Mouse (Mus musculus) hindbrain, embryonic 11.5 days (tissue): ENCODE results near the gene Ifitm10. TPM values are rescaled to one million over a fixed set of nuclear protein-coding genes. Genes with fewer than 3 reads are reported as not detected.

Source experiments
- ATAC-seq: fragments of 200-750 bp; cut with Nextera tagmentation; 2 replicates; pipeline ENCODE4 v1.8.0; 2017; ENCODE audit warnings: mild to moderate bottlenecking, moderate TSS enrichment, moderate library complexity; ENCODE audit not compliant: low FRiP score
- DNase-seq: peaks from one replicate; pipeline ENCODE4 v3.0.0-alpha.2; 2015; ENCODE audit warnings: low spot score
- H3K27ac ChIP-seq: fragments of 300-500 bp; sonication (generic); 2 replicates; pipeline ENCODE4 v1.5.1; 2014; ENCODE audit warnings: mild to moderate bottlenecking, low read depth, low read length
- H3K27me3 ChIP-seq: fragments of 300-500 bp; sonication (generic); 2 replicates; pipeline ENCODE4 v1.6.1; 2014; ENCODE audit warnings: mild to moderate bottlenecking, low read length, moderate library complexity, mixed read lengths; ENCODE audit not compliant: control insufficient read depth, insufficient read depth
- H3K36me3 ChIP-seq: fragments of 300-500 bp; sonication (generic); 2 replicates; pipeline ENCODE4 v1.6.1; 2014; ENCODE audit warnings: mild to moderate bottlenecking, low read length, moderate library complexity, mixed read lengths; ENCODE audit not compliant: control insufficient read depth, insufficient read depth
- H3K4me1 ChIP-seq: fragments of 300-500 bp; sonication (generic); replicated peaks from 2 replicates; pipeline ENCODE4 v1.6.1; 2014; ENCODE audit warnings: low read length, mixed read lengths; ENCODE audit not compliant: control insufficient read depth, insufficient read depth
- H3K4me2 ChIP-seq: fragments of 300-500 bp; sonication (generic); replicated peaks from 2 replicates; pipeline ENCODE4 v1.6.1; 2014; ENCODE audit warnings: mild to moderate bottlenecking, low read depth, low read length
- H3K4me3 ChIP-seq: fragments of 300-500 bp; sonication (generic); 2 replicates; pipeline ENCODE4 v1.5.1; 2014; ENCODE audit warnings: low read depth, low read length
- H3K9ac ChIP-seq: fragments of 300-500 bp; sonication (generic); 2 replicates; pipeline ENCODE4 v1.6.1; 2014; ENCODE audit warnings: low read depth, low read length
- H3K9me3 ChIP-seq: fragments of 300-500 bp; sonication (generic); 2 replicates; pipeline ENCODE4 v1.6.1; 2016; ENCODE audit warnings: low read length; ENCODE audit not compliant: control insufficient read depth
- WGBS: fragments of 180-500 bp; shearing (Covaris S2); extraction: QIAGEN DNeasy Blood & Tissue Kit; methylation state at CpG from one replicate; pipeline ENCODE4 v1.1.7; 2014; 5-methylcytosine and 5-hydroxymethylcytosine counted together
- polyA plus RNA-seq: library from polyadenylated mRNA; unstranded; fragments of >200 nt; fragmentation: Nextera tagmentation; extraction: Ambion mirVana; gene quantifications from 2 replicates; pipeline ENCODE4 v1.2.1, GENCODE M21; 2014

The Ifitm10 gene
- polyA plus RNA-seq, 1 experiment from 2014 or later = 0.39 TPM

DNA sequence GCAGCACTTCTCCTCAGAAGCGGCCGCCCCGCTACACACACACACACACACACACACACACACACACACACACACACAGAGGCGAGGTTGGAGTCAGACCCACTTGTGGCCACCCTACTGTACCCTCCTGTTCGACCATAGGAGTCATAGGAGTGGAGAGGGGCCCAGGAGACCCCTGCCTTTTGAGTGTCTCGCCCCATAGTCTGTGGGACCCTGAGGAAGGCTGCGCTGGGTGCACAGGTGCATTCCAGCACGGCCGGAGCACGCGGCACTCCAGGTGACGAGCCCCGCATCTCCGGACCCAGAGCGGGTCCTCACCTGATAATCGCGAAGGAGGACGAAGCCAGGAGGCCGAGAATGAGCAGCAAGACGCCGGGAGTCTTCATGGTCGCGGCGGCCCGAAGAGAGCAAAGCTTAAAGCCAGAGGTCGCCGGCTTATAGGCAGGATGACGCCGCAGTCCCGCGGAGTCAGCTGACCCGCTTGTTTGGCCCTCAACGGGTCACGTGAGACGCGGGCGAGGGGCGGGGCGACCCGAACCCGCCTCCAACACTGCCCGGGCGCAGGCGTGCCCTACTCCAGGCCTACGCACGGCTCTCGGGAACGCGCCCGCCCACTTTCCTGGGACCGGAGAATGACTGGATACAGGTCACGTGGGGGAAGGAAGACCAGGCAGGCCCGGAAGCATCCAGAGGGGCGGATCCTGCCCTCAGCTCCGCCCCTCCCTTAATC is 14.0 kb upstream of the Ifitm10 start, which contains the start of gene Ctsd:
Gene Ctsd (minus strand): TSS at position 620 of the 730 bp plus-strand sequence.
- WGBS = under 1% methylated on average over 51 of the region's 55 CpGs
- H3K27me3 ChIP-seq = no peaks in the 10 kb centered on the region
- no peaks in the 10 kb centered on the region for H3K36me3 ChIP-seq
- DNase-seq (peak; percentile 99), ATAC-seq (peak; percentile 97)
- peak within 1 kb of the TSS; percentile 50 for H3K4me2 ChIP-seq
- peak within 1 kb of the TSS; percentile 71 for H3K9ac ChIP-seq
- H3K4me3 ChIP-seq = peak within 1 kb of the TSS; percentile 77
- H3K4me1 ChIP-seq = peaks cover 7% of the 10 kb centered on the region
- H3K9me3 ChIP-seq = no peaks in the 10 kb centered on the region
- H3K27ac ChIP-seq = peak within 1 kb of the TSS; percentile 25; the same call in 1 of the 2 replicates

DNA sequence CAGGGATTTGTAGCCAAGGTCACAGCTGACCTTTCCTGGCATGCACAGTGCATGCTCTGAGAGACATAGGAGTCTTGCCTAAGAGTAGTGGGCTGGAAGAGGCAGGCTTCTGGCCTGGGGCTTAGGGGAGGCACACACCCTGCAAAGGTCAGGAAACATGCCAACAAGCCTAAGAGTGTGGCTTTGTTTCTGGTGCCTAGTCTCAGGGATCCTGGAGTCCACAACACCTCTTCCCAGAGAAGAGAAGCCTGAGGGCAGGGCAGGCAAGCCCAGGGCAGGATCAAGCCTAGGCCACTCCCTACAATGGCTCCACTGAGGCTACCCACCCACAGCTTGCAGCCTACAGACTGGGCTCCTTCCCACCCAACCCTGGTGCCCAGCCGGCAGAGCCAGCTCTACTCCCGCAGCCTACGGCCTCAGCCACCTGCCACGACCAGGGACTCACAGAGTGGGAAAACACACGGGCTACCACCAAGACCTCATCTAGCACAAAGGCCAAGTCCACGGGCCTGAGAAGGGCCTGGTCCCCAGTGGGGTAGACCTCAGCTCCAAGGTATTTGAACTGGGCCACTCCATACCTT is 13.2 kb upstream of the Ifitm10 start:
- ATAC-seq = 0 out of 2 replicates have a peak, but pooled peaks have one; percentile 6
- 64% methylated on average over 6 of the region's 6 CpGs for WGBS
- Histone ChIP-seq H3K4me2 (peak overlapping the region; percentile 50), H3K9me3 (no peaks in the 10 kb centered on the region), H3K27ac (no peak overlapping the region), H3K4me3 (peak overlapping the region; percentile 77), H3K4me1 (peaks cover 7% of the 10 kb centered on the region), H3K36me3 (no peaks in the 10 kb centered on the region), H3K9ac (peak overlapping the region; percentile 71), H3K27me3 (no peaks in the 10 kb centered on the region)
- no peak for DNase-seq

DNA sequence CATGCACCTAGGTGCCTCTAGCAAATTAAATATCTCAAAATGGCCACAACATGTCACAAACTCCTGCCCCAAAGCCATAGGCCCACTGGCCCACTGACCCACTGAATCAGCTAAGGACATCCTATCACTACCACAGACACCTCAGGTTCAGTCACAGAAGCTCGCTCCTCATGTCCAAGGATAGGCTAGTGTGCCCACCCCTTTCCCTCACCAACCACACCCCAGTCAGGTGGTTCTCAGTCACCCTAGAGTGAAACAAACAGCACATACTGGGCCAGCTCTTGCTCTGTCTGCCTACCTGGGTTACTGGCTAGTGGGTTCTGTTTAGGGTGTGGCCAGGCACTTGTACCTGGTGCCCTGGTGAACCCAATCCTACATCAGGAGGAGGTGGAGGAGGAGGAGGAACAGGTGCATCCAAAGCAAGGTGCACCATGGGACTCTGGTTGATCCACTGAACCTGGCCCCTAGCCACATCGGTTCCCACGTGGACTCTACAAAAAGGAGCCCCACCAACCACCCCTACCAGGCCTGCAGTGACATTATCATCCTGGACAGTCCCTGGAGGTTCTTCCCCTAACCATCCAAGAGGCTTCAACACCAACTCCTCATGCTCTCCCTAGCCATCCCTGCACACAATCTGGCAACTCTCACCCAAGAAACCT is 12.3 kb upstream of the Ifitm10 start:
- H3K27me3 ChIP-seq = no peaks in the 10 kb centered on the region
- 0 out of 2 replicates have a peak, but pooled peaks cover 1% of the 10 kb centered on the region for H3K36me3 ChIP-seq
- peaks cover 7% of the 10 kb centered on the region for H3K4me1 ChIP-seq
- no peak overlapping the region for H3K27ac ChIP-seq
- H3K9me3 ChIP-seq = no peaks in the 10 kb centered on the region
- WGBS = 90% methylated on average over 3 of the region's 3 CpGs
- 0 out of 2 replicates have a peak overlapping the region, but pooled peaks have one; percentile 11 for H3K9ac ChIP-seq
- peak overlapping the region; percentile 17; the same call in 1 of the 2 replicates for H3K4me2 ChIP-seq
- H3K4me3 ChIP-seq = 0 out of 2 replicates have a peak overlapping the region, but pooled peaks have one; percentile 4
- no peak for ATAC-seq
- DNase-seq = no peak

DNA sequence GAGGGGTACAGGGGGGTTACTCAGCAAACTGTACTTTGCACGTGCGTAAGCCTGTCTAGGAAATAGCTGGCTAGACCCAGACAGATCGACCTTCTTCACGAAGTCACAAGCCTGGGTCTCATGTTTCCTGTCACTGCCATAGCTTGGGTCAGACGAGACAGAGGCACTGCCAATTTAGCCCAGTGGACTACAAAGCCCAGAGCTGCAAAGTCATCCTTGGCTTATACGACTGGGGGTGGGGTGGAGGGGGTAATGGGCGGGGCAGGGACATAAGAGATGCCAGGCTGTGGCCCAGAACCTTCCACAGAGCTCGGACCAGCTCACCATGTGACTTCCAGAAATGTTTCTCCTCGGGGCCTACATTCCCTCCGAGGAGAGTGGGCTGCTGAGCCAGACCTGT is 10.8 kb upstream of the Ifitm10 start:
- no peak overlapping the region for H3K27ac ChIP-seq
- H3K36me3 ChIP-seq = peaks cover 7% of the 10 kb centered on the region; the same call in 1 of the 2 replicates
- no peak overlapping the region for H3K4me2 ChIP-seq
- no peak for ATAC-seq
- no peaks in the 10 kb centered on the region for H3K9me3 ChIP-seq
- no peak overlapping the region for H3K4me3 ChIP-seq
- no peak for DNase-seq
- WGBS = 88% methylated on average over 10 of the region's 10 CpGs
- no peak overlapping the region for H3K9ac ChIP-seq
- H3K27me3 ChIP-seq = no peaks in the 10 kb centered on the region
- peaks cover 7% of the 10 kb centered on the region for H3K4me1 ChIP-seq

DNA sequence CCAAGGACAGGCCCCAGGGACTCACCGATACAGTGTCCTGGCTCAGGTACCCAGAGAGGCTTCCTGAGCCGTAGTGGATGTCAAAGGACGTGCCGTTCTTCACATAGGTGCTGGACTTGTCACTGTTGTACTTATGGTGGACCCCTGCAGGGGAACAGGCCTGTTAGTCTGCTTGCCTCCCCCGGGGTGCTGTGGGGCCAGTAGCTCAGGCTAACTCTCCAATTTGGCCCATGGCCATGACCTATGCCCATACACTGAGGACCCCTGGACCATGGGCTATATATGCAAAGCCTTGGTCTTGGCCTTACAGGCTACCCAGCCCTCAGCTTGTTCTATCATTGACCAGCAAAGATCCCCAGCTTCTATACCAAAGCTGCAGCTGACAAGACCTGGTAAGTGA is 9.0 kb upstream of the Ifitm10 start, which contains the start of gene Gm49369:
Gene Gm49369 (minus strand): TSS at position 101 of the 400 bp plus-strand sequence.
- peaks cover 7% of the 10 kb centered on the region; the same call in 1 of the 2 replicates for H3K36me3 ChIP-seq
- H3K4me1 ChIP-seq = peaks cover 7% of the 10 kb centered on the region
- H3K4me3 ChIP-seq = no peak within 1 kb of the TSS
- no peaks in the 10 kb centered on the region for H3K27me3 ChIP-seq
- ATAC-seq (no peak), DNase-seq (no peak)
- no peak within 1 kb of the TSS for H3K9ac ChIP-seq
- H3K9me3 ChIP-seq = no peaks in the 10 kb centered on the region
- H3K4me2 ChIP-seq = no peak within 1 kb of the TSS
- H3K27ac ChIP-seq = no peak within 1 kb of the TSS
- WGBS = 99% methylated on average over 5 of the region's 5 CpGs

DNA sequence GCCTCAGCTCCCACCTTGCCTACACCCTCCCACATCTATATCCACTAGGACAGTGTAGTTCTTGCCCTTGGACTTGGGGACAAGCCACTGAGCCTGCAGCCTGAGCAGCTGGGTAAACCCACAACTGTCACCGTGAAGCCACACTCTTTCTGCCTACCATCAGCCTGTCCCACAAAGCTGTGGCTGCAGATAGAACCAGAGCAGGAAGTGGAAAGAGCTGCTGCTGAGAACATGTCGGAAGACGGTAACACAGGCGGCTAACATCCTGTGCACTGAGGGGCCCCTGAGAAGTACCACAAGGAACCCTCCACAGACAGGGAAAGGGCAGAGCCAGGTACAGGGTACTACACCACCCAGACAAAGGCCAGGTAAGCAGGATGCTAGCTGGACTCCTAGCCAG is 7.6 kb upstream of the Ifitm10 start:
- H3K27me3 ChIP-seq = no peaks in the 10 kb centered on the region
- H3K4me2 ChIP-seq = no peak overlapping the region
- no peaks in the 10 kb centered on the region for H3K9me3 ChIP-seq
- H3K27ac ChIP-seq = no peak overlapping the region
- no peak overlapping the region for H3K4me3 ChIP-seq
- peaks cover 10% of the 10 kb centered on the region; the same call in 1 of the 2 replicates for H3K36me3 ChIP-seq
- H3K9ac ChIP-seq = no peak overlapping the region
- no peaks in the 10 kb centered on the region for H3K4me1 ChIP-seq
- WGBS = 92% methylated on average over 4 of the region's 4 CpGs
- no peak for DNase-seq
- no peak for ATAC-seq

DNA sequence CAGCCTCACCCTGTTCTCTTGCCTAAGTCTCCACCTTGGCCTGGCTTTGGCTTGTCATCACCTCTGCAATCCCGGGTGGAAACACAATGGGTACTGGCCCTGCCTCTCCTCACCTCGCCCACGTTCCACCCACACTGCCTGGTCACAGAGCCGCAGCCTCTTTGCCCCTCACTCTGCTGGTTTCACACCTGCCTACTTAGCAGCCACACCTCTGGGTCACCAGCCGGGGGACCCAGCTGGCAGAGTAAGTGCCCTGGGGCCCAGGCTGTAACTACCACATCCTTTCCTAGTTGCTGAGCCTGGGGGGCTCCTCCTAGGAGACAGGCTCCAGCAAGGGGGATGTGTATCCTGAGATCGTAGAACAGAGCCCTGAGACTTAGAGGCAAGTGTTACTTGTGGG is 5.6 kb upstream of the Ifitm10 start:
- Histone ChIP-seq H3K27me3 (no peaks in the 10 kb centered on the region), H3K9me3 (no peaks in the 10 kb centered on the region), H3K36me3 (peaks cover 10% of the 10 kb centered on the region; the same call in 1 of the 2 replicates), H3K27ac (no peak overlapping the region), H3K4me1 (no peaks in the 10 kb centered on the region), H3K9ac (no peak overlapping the region), H3K4me3 (no peak overlapping the region), H3K4me2 (no peak overlapping the region)
- 80% methylated on average over 6 of the region's 6 CpGs for WGBS
- no peak for ATAC-seq
- no peak for DNase-seq

DNA sequence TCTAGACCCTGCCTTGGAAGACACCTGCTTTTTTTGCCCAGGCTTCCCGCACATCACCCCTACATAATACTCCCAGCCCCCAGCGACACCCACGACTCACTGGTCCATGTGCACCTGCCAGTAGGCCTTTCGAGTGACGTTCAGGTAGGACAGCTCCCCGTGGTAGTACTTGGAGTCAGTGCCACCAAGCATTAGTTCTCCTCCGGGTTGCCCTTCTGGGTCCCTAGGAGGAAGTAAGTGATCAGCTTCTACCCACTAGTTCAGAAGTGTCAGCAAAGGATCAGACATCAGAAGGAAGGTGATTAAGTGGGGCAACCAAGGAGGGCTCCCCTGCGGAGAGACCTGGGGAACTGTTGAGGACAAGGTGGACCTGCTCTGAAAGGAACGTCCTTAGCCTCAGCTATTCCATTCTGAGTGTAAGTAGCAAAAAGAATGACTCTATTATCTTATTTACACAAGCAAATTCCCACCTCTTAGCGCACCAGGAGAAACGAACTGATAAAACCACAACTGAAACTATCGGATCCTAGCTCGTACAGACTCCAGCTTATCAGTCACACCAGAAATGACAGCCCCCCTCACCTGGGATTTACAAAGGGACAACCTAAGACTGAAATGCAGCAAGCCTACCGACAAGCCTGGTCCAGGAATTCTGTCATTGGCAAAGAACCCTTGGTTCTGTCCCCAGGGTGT is 3.8 kb upstream of the Ifitm10 start:
- DNase-seq (no peak), ATAC-seq (no peak)
- Histone ChIP-seq H3K9me3 (no peaks in the 10 kb centered on the region), H3K4me1 (no peaks in the 10 kb centered on the region), H3K27me3 (peaks cover 10% of the 10 kb centered on the region), H3K36me3 (peaks cover 10% of the 10 kb centered on the region; the same call in 1 of the 2 replicates), H3K9ac (no peak overlapping the region), H3K27ac (no peak overlapping the region), H3K4me2 (no peak overlapping the region), H3K4me3 (no peak overlapping the region)
- WGBS = 92% methylated on average over 14 of the region's 14 CpGs
